Mouse (Mus musculus) megakaryocyte, embryonic 14.5 days (primary cell): ENCODE data around the gene Clvs2. TPM values are rescaled to one million over a fixed set of nuclear protein-coding genes. Genes with fewer than 3 reads are reported as not detected.

ENCODE experiments used
- H3K27me3 ChIP-seq: replicated peaks from 2 replicates; pipeline ENCODE3; 2012; ENCODE audit warnings: inconsistent platforms
- H3K36me3 ChIP-seq: replicated peaks from 2 replicates; pipeline ENCODE3; 2012; ENCODE audit warnings: low read length, inconsistent platforms, mixed read lengths
- H3K4me1 ChIP-seq: 2 replicates; pipeline ENCODE4 v1.6.1; 2012; ENCODE audit warnings: inconsistent platforms
- H3K4me3 ChIP-seq: replicated peaks from 2 replicates; pipeline ENCODE3; 2012; ENCODE audit warnings: moderate library complexity, mild to moderate bottlenecking, inconsistent platforms
- H3K9me3 ChIP-seq: 2 replicates; pipeline ENCODE4 v1.6.1; 2012; ENCODE audit warnings: inconsistent platforms
- FLI1 ChIP-seq: IDR thresholded peaks from 2 replicates; pipeline ENCODE4 v1.6.1; 2012; ENCODE audit warnings: low read length, inconsistent platforms, mixed read lengths
- GATA1 ChIP-seq: IDR thresholded peaks from 3 replicates; pipeline ENCODE4 v1.6.1; 2012; ENCODE audit warnings: mixed read lengths, low read length, inconsistent platforms, borderline replicate concordance
- polyA plus RNA-seq: library from polyadenylated mRNA; stranded (reverse); fragments of >175 nt; gene quantifications from 2 replicates; pipeline ENCODE4 v1.2.3, GENCODE M21; 2012; ENCODE audit warnings: low replicate concordance; ENCODE audit not compliant: insufficient read depth

The Clvs2 gene
- polyA plus RNA-seq, 1 experiment: not detected

- Histone ChIP-seq H3K9me3 (no peaks in the 10 kb centered on the region), H3K36me3 (no peaks in the 10 kb centered on the region), H3K4me1 (no peaks in the 10 kb centered on the region), H3K4me3 (no peak overlapping the region), H3K27me3 (no peaks in the 10 kb centered on the region)
- TF ChIP-seq GATA1: no peak
- TF ChIP-seq FLI1: no peak
These were observed 84.2 kb downstream of the Clvs2 start for GRCm38 (mm10) chr10:33540331-33540730.

Other genes with a start within 250 kb of the Clvs2 start
- not detected in 2 replicates for gene Sult3a2, start 161.9 kb upstream of the Clvs2 start, polyA plus RNA-seq
- gene Sult3a1, start 233.0 kb upstream of the Clvs2 start, polyA plus RNA-seq: not detected in 2 replicates